Mouse (Mus musculus) myocyte (in vitro differentiated cells): ENCODE measurements around the gene Pcbp3. TPM values are rescaled to one million over a fixed set of nuclear protein-coding genes. Genes with fewer than 3 reads are reported as not detected.

Experiments
- H3K27me3 ChIP-seq: one replicate; pipeline ENCODE4 v1.6.1; 2011; ENCODE audit not compliant: control insufficient read depth, insufficient read depth, insufficient read length
- H3K36me3 ChIP-seq: one replicate; pipeline ENCODE4 v1.6.1; 2011; ENCODE audit not compliant: control insufficient read depth, insufficient read depth
- H3K4me2 ChIP-seq: one replicate; pipeline ENCODE4 v1.6.1; 2011; ENCODE audit warnings: low read depth, control low read depth
- H3K4me3 ChIP-seq: one replicate; pipeline ENCODE4 v1.5.1; 2011; ENCODE audit warnings: mild to moderate bottlenecking, control low read depth, moderate library complexity
- H3K79me2 ChIP-seq: one replicate; pipeline ENCODE4 v1.6.1; 2011; ENCODE audit not compliant: control insufficient read depth, insufficient read depth
- H3ac ChIP-seq: one replicate; pipeline ENCODE4 v1.6.1; 2011; ENCODE audit not compliant: control insufficient read depth, insufficient read length
- CEBPB ChIP-seq: IDR thresholded peaks from 2 replicates; pipeline ENCODE4 v1.6.1; 2011; ENCODE audit warnings: mild to moderate bottlenecking, moderate library complexity; ENCODE audit not compliant: poor library complexity, insufficient read depth, severe bottlenecking
- E2F4 ChIP-seq: IDR thresholded peaks from one replicate; pipeline ENCODE4 v1.6.1; 2011; ENCODE audit warnings: mild to moderate bottlenecking, control low read depth, moderate library complexity; ENCODE audit not compliant: insufficient read depth
- MAX ChIP-seq: IDR thresholded peaks from one replicate; pipeline ENCODE4 v1.6.1; 2011; ENCODE audit warnings: low read depth, mild to moderate bottlenecking, control low read depth
- MYOD1 ChIP-seq, 3 experiments: IDR thresholded peaks; one replicate each; pipeline ENCODE4 v1.6.1; 2011; ENCODE audit warnings: control low read depth in 2 of 3, low read depth in 2 of 3, mild to moderate bottlenecking in 2 of 3, moderate library complexity in 1 of 3; ENCODE audit not compliant: insufficient read length in 2 of 3, control insufficient read depth in 1 of 3
- MYOG ChIP-seq, 3 experiments: IDR thresholded peaks; one replicate each; pipeline ENCODE4 v1.6.1; 2011; ENCODE audit warnings: control low read depth in 2 of 3, low read depth in 2 of 3, mild to moderate bottlenecking in 2 of 3; ENCODE audit not compliant: insufficient read length in 2 of 3, control insufficient read depth in 1 of 3, insufficient read depth in 1 of 3
- POLR2A ChIP-seq: IDR thresholded peaks from one replicate; pipeline ENCODE4 v1.6.1; 2011; ENCODE audit warnings: low read depth, mild to moderate bottlenecking, control low read depth, moderate library complexity; ENCODE audit not compliant: insufficient read length
- POLR2AphosphoS2 ChIP-seq: IDR thresholded peaks from one replicate; pipeline ENCODE4 v1.6.1; 2011; ENCODE audit warnings: low read depth, control low read depth; ENCODE audit not compliant: insufficient read length
- REST ChIP-seq: IDR thresholded peaks from one replicate; pipeline ENCODE4 v1.6.1; 2011; ENCODE audit warnings: mild to moderate bottlenecking, control low read depth, moderate library complexity; ENCODE audit not compliant: insufficient read depth, insufficient read length
- SRF ChIP-seq: IDR thresholded peaks from one replicate; pipeline ENCODE4 v1.6.1; 2011; ENCODE audit warnings: low read depth; ENCODE audit not compliant: control insufficient read depth, insufficient read length
- TCF12 ChIP-seq: IDR thresholded peaks from one replicate; pipeline ENCODE4 v1.6.1; 2011; ENCODE audit warnings: mild to moderate bottlenecking, control low read depth; ENCODE audit not compliant: poor library complexity, insufficient read depth, severe bottlenecking
- TCF3 ChIP-seq: IDR thresholded peaks from one replicate; pipeline ENCODE4 v1.6.1; 2011; ENCODE audit warnings: low read depth, control low read depth; ENCODE audit not compliant: insufficient read length
- USF1 ChIP-seq: IDR thresholded peaks from one replicate; pipeline ENCODE4 v1.6.1; 2011; ENCODE audit warnings: low read depth, mild to moderate bottlenecking, control low read depth, moderate library complexity
- polyA plus RNA-seq: library from polyadenylated mRNA; unstranded; fragments of >200 nt; fragmentation: generic; extraction: Trizol; gene quantifications from one replicate; pipeline ENCODE4 v1.2.1, GENCODE M21; 2012; ENCODE audit warnings: missing spikeins

The Pcbp3 gene
- polyA plus RNA-seq, 1 experiment: 10.0 TPM

DNA sequence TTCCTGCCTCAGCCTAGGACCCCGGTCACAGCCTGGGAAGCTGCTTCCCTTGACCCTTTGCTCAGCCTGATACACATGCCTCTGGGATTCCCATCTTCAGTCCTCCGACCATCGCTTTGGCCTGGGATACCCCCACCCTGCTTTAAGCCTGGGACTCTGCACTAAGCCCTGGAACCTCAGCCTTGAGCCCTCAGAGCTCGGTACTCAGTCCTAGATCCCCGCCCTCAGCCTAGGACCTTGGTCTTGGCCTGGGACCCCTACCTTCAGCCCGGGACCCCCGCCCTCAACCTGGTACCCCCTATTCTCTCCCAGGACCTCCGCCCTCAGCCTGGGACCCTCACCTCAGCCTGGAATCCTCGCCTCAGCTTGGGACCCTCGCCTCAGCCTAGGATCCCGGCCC is 531 bp downstream of the Pcbp3 start:
- no peaks in the 10 kb centered on the region for H3K36me3 ChIP-seq
- H3K27me3 ChIP-seq: no peaks in the 10 kb centered on the region
- TF ChIP-seq TCF3: no peak
- no peak for TF ChIP-seq MYOD1 (IDR thresholded peaks at IDR 0.05; ENCODE audit: control insufficient read depth in 1 of 3, insufficient read length in 2 of 3, low read depth in 2 of 3)
- TF ChIP-seq MAX: no peak
- TF ChIP-seq CEBPB: no peak
- no peak for TF ChIP-seq POLR2AphosphoS2
- no peak for TF ChIP-seq USF1
- TF ChIP-seq TCF12: no peak
- no peak for TF ChIP-seq SRF
- TF ChIP-seq E2F4: no peak
- no peak for TF ChIP-seq POLR2A
- no peak for TF ChIP-seq MYOG (IDR thresholded peaks at IDR 0.05; ENCODE audit: control insufficient read depth in 1 of 3, insufficient read depth in 1 of 3, insufficient read length in 2 of 3, low read depth in 2 of 3)
- no peak for TF ChIP-seq REST
- H3ac ChIP-seq: peak overlapping the region; percentile 9
- H3K4me3 ChIP-seq: peak overlapping the region; percentile 26
- H3K79me2 ChIP-seq: no peaks in the 10 kb centered on the region
- H3K4me2 ChIP-seq: peak overlapping the region; percentile 95

DNA sequence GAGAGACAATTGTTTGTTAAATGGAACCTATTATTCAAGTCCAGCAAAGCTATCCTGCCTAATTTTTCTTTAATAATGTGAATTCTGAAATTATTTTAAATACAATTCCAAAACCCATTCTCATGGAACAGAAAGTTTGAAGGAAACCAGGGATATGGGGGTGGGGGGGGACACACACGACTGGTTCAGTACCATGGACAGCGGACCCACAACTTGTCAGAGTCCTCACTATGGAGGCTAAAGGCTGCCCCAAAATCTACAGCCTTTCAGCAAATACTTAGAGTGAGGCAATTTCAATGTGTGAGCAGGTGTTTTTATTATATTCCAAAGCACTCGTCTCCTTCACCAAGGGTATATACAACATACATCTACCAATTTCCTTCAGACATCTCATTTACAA is 3.5 kb downstream of the Pcbp3 start:
- H3K4me2 ChIP-seq: no peak overlapping the region
- TF ChIP-seq SRF (no peak), TCF12 (no peak), MAX (no peak), POLR2A (no peak), REST (peak; percentile 92), MYOD1 (IDR thresholded peaks at IDR 0.05; ENCODE audit: control insufficient read depth in 1 of 3, insufficient read length in 2 of 3, low read depth in 2 of 3) (no peak), CEBPB (no peak)
- H3K27me3 ChIP-seq: no peaks in the 10 kb centered on the region
- no peak overlapping the region for H3K4me3 ChIP-seq
- H3K36me3 ChIP-seq: no peaks in the 10 kb centered on the region
- no peak overlapping the region for H3ac ChIP-seq
- H3K79me2 ChIP-seq: no peaks in the 10 kb centered on the region

DNA sequence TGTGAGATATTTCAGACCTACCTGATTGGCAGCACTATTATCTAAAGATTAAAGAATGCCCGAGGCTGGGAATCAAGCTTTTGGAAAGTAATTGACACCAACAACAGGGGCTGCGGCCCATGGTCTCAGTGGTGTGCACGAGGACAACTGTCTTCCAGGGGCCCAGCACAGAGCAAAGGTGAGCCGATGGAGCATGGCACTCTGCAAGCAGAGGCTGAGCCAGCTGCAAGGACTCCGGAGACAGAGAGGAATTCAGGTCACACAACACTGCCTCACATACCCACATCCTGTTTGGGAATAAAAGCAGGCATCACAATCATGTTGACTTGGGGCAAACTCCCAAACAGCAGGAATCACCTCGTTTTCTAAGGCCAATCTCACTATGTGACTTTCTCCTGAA is 5.5 kb downstream of the Pcbp3 start:
- Histone ChIP-seq H3ac (no peak overlapping the region), H3K79me2 (no peaks in the 10 kb centered on the region), H3K36me3 (no peaks in the 10 kb centered on the region), H3K4me3 (no peak overlapping the region), H3K4me2 (no peak overlapping the region), H3K27me3 (no peaks in the 10 kb centered on the region)
- TF ChIP-seq POLR2A (no peak), MAX (no peak), REST (no peak), CEBPB (no peak), USF1 (no peak), SRF (no peak), E2F4 (no peak), TCF12 (no peak), MYOG (IDR thresholded peaks at IDR 0.05; ENCODE audit: control insufficient read depth in 1 of 3, insufficient read depth in 1 of 3, insufficient read length in 2 of 3, low read depth in 2 of 3) (no peak), MYOD1 (IDR thresholded peaks at IDR 0.05; ENCODE audit: control insufficient read depth in 1 of 3, insufficient read length in 2 of 3, low read depth in 2 of 3) (no peak), POLR2AphosphoS2 (no peak), TCF3 (no peak)

DNA sequence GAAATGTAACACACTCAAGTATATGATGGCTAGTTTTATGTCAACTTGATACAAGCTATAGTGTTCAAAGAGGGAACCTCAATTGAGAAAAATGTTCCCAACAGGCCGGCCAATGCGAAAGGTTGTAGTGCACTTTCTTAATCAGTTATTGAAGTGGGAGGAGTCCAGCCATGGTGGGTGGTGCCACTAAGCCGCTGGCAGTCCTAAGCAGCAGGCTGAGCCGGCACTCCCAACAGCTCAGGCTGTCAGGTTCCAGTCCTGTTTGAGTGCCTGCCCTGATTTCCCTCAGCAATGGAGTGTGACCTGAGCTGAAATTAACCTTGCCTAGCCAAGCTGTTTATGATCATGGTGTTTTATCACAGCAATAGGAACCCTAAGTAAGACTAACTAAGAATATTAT is 20.6 kb downstream of the Pcbp3 start:
- TF ChIP-seq MAX (no peak), TCF12 (no peak), MYOG (IDR thresholded peaks at IDR 0.05; ENCODE audit: control insufficient read depth in 1 of 3, insufficient read depth in 1 of 3, insufficient read length in 2 of 3, low read depth in 2 of 3) (no peak), USF1 (no peak), E2F4 (no peak), REST (no peak), TCF3 (no peak), POLR2A (no peak), CEBPB (no peak), SRF (no peak), POLR2AphosphoS2 (no peak), MYOD1 (IDR thresholded peaks at IDR 0.05; ENCODE audit: control insufficient read depth in 1 of 3, insufficient read length in 2 of 3, low read depth in 2 of 3) (no peak)
- Histone ChIP-seq H3K4me2 (no peak overlapping the region), H3K4me3 (no peak overlapping the region), H3ac (no peak overlapping the region), H3K79me2 (no peaks in the 10 kb centered on the region), H3K36me3 (no peaks in the 10 kb centered on the region), H3K27me3 (no peaks in the 10 kb centered on the region)

GRCm38 (mm10) chr10:76936827-76937226 is 24.9 kb downstream of the Pcbp3 start:
- no peaks in the 10 kb centered on the region for H3K27me3 ChIP-seq
- TF ChIP-seq POLR2AphosphoS2 (no peak), REST (no peak), TCF12 (no peak), E2F4 (no peak), MYOD1 (IDR thresholded peaks at IDR 0.05; ENCODE audit: control insufficient read depth in 1 of 3, insufficient read length in 2 of 3, low read depth in 2 of 3) (no peak)
- H3ac ChIP-seq: no peak overlapping the region
- no peaks in the 10 kb centered on the region for H3K36me3 ChIP-seq
- H3K4me3 ChIP-seq: no peak overlapping the region
- no peak overlapping the region for H3K4me2 ChIP-seq
- no peaks in the 10 kb centered on the region for H3K79me2 ChIP-seq
